Mouse (Mus musculus) liver, postnatal 0 days (tissue): ENCODE data around the gene Nub1.

ENCODE experiments used
- CTCF ChIP-seq: sonication (generic); IDR thresholded peaks from 2 replicates; pipeline ENCODE4 v1.5.1; 2016; ENCODE audit warnings: antibody characterized with exemption, low read depth
- EP300 ChIP-seq: IDR thresholded peaks from 2 replicates; pipeline ENCODE4 v1.6.1; 2016; ENCODE audit warnings: antibody characterized with exemption, low read depth, mild to moderate bottlenecking

DNA sequence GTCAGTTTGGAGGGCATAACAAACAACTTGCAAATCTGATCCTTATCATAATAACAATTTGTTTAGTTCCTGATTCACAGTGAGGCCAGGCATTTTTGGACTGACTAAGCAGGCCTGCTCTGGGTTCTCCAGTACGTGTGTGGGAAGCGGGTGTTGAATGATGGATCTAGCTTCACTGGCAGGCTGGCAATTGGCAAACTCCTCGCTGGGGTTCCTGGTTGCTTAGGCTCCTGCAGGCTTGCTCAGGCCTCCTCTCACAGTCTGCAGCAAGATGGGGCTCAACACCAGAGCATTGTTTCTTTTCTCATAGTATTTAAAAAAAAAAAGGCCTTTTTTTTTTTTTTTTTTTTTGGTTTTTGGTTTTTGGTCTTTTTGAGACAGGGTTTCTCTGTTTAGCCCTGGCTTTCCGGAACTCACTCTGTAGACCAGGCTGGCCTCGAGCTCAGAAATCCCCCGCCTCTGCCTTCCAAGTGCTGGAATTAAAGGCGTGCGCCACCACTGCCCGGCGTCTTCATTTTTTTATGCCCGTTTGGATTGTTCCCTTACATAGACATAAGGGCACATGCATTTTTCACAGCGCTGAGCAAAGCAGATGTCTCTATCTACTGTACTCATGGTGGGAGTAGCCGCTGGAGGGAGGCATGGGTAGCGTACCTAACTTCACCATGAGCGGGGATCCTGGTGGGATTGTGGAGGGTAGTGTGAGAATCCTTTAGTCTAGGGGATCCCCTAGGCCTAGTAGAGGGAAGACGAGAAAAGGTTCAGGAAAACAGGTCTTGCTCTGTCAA, 560 bp upstream of the Nub1 start:
- TF ChIP-seq EP300 (no peak), CTCF (no peak)
